Mouse (Mus musculus) heart, adult 11 months (tissue): ENCODE data around the gene Anxa6.
A peak's percentile ranks its signal among the peaks of the same experiment; 100 is the strongest.

Experiments used
- DNase-seq: peaks from one replicate; pipeline ENCODE4 v3.0.0; 2022

Gene Anxa6

DNA sequence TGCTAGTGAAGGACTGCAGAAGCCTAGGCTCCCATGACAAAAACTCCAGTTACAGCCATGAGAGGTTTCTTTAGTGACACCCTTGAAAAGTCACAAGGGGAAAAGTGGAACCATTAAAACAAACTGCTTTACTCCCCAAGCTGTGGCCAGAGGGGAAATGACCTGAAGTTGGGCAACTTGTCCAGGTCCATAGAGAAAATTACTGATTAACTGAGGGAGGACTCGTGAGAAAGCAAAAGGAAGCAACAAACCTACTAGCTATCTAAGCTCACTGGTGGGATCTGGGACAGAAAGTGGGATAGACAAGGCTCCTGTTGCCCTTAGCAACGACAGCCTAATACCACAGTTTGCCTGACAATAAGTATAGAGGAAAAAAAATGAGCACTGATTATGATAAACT, 4.7 kb downstream of the Anxa6 start:
- DNase-seq, result no peak

GRCm38 (mm10) chr11:55027204-55027855, 5.9 kb downstream of the Anxa6 start:
- no peak for DNase-seq

- peak; percentile 95 for DNase-seq
Measured at GRCm38 (mm10) chr11:55025896-55026295, 7.3 kb downstream of the Anxa6 start.

GRCm38 (mm10) chr11:55023583-55023982, 9.7 kb downstream of the Anxa6 start:
- DNase-seq, result no peak

DNA sequence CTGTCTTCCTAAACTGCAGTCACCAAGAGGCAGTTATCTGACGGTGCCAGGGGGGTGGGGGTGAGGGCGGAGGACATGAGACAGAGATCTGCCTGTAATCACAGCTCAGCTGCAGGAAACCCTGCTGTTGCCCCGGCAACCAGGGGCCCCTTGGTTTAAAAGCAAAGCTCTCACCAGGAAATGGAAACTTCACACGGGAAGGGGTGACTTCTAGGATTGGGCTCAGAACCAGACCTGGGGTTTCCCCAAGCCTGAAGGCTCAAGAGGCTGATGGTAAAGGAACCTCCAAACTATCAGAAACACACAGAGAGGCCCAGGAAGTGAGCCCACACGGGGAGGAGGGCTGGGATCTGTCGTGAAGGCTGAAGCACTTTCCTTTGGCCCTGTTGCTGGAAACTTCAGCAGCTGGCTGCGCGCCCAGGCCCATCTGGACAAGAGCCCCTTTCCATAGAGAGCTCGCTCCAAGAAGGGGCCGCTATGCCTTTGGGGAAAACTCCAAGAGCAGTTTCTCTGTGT, 10.1 kb downstream of the Anxa6 start:
- DNase-seq, result peak; percentile 99

- DNase-seq, result peak; percentile 93
Measured at GRCm38 (mm10) chr11:55022508-55022907, 10.7 kb downstream of the Anxa6 start.

- DNase-seq, result peak; percentile 94
Measured at GRCm38 (mm10) chr11:55021859-55022258, 11.4 kb downstream of the Anxa6 start.

GRCm38 (mm10) chr11:55021458-55021857, 11.8 kb downstream of the Anxa6 start:
- peak; percentile 93 for DNase-seq

GRCm38 (mm10) chr11:55019711-55020110, 13.5 kb downstream of the Anxa6 start:
- DNase-seq, result no peak

DNA sequence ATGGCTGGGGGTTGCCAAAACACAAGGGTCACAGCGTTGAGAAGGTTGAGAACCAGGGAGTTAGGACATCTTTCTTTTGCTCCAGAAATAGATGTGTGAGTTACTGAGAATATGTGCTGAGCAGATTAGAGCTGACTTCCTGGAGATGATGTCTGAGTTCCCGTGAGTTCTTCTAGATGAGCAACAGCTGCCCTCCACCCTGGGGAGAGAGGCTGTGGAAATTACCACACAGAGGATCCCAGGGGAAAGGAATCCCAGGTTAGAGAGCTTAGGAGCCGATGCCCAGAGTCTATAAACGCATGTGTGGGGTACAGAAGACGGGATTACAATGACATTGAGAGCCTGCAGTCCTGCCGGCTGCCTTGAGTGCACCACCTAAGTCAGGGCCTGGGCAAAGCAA, 15.2 kb downstream of the Anxa6 start:
- DNase-seq, result peak; percentile 93

GRCm38 (mm10) chr11:55017201-55017600, 16.0 kb downstream of the Anxa6 start:
- no peak for DNase-seq

DNA sequence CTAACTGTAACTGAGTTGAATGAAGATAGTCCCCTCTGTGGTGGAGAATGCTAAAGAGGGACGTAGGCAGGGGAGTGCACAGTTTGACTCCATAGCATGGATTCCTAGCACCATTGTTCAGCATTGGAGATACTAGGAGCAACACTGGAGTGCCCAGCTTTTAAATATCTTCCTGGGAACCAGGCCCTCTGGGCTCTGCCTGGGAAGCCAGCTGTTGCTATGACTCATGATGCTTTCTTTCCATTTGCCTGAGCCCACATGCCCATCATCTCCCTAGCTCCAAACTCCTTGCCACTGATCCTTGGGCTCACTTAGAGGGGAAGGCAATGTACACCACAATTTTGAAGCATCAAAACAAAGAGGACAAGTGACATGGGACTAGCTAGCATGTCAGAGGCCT, 16.5 kb downstream of the Anxa6 start:
- DNase-seq, result no peak

GRCm38 (mm10) chr11:55015831-55016241, 17.4 kb downstream of the Anxa6 start:
- DNase-seq, result peak; percentile 97

DNA sequence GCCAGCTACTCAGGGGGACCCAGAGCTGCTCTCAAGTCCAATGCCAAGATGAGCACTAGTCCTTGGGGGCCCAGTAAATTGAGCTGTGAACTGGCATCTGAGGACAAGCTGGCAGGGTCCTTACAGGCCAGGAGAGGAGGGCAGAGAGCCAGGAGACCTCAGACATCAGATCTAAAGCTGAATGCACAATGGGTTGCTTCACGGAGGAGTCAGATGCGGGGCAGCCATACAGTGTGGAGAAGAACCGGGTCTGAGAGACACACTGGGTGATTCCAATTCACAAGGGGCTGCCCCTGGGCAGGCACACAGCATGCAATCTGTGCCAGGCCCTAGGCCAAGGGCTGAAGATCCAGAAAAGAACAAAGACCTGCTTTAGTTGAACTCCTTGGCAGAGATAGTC, 18.0 kb downstream of the Anxa6 start:
- DNase-seq, result no peak

GRCm38 (mm10) chr11:55013802-55014201, 19.4 kb downstream of the Anxa6 start:
- DNase-seq, result no peak

DNA sequence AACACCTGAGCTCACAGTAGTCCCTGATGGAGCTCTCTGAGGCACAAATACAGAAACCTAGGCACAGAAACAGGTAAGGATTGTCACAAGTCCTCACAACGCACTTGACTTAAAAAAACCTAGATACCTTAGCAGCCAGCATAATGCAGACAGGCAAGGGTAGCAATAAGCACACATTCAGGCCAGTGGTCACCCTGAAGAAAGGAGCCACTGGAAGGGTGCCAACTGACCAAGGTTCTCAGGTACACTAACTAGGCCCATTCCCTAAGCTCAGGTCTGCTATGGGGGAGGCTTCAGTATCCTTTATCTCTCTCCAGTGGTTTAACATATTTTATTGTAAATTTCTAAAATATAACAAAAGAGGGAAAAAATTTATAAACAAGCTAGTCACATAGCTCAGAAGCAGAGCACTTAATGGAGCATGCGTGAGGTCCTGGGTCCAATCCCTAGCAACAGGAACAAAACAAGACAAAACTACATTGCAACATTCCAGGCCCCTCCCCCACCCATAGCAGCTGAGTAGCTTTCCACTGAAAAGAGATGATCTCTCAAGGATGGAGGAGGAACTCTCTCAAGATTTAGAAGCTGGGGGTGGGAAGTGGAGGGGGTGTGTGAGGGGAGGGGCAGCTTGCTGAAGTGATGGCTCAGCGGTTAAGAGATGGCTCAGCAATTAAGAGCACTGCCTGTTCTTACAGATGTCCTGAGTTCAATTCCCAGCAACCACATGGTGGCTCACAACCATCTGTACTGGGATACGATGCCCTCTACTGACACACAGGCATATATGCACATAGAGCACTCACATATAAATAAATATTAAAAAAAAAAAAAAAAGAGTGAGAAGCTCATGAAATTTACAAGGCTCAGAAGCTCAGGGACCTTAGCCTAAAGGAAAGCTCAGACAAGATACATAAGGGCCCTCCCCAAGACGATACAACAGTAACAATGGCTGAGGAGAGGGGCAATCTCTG, 20.4 kb downstream of the Anxa6 start:
- peak; percentile 96 for DNase-seq

DNA sequence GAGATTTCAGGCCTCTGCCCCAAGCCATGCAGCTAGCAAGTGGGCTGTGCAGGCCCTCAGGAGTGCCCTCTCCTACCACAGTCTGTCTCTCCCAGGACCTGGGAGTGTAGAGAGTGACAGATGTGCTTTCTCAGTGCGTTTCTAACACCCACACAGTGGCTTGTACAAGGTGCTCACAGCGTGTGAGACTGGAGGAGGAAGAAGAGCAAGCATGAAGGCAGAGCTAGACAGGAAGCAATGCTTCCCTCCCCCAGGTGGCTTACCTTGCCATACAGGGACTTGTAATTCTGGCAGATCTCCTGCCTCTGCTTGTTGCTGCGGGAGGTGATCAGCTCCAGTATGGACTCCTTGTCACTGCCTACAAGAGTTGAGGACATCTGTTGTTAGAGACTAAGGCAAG, 21.8 kb downstream of the Anxa6 start:
- DNase-seq, result no peak

DNA sequence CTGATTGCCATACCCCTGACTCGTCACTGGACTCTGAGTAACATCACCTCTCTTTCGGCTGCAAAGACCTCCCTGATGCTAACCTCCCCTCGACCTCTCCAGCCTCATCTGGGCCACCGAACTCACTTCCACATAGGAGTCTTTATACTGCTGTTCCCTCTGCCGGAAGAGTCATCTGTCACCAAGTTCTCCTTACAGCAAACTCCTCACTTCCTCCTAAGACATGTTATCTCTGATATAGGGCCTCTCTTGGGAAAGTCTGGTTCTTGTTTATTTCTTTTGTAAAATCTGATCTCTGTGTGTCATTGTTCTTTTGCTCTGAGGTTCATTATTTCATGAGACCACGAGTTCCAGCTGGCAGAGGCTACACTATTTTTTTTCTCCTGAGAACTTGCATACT, 25.0 kb downstream of the Anxa6 start:
- no peak for DNase-seq

DNA sequence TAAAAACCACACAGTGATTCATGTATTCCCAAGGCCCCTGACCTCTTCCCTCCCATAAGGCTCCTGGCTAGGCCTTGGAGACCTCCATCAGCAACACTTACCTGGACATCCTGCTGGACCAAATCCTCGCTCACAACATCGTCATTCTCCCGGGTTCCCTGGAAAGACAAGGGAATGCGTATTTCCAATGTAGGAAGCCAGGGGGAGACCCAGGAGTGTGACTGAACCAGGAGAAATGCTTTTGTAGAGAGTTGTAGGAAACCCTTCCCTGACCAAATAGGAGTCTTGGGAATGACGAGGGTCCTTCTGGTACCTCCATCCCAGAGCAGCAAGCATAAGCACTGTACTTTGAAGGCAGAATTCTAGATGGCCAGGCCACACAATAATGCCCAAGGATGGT, 27.6 kb downstream of the Anxa6 start:
- DNase-seq, result no peak

GRCm38 (mm10) chr11:55004970-55005502, 28.2 kb downstream of the Anxa6 start:
- no peak for DNase-seq

DNA sequence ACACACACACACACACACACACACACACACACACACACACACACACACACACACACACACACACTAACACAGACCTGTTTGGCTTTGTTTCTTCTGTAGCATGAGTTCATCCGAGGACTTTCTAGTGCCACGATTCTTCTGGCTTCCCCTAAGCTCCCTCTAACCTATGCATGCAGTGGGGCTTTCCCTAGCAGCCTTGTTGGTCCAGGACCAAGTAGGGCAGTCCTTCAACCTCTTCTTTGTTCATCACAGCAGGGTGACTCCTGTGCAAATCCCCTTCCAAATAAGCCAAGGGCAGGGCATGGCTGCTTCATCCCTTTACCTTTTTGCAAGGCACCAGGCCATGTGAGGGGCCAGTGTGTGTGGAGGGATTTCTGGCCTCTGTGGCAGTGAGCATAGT, 34.5 kb downstream of the Anxa6 start:
- DNase-seq, result no peak

DNA sequence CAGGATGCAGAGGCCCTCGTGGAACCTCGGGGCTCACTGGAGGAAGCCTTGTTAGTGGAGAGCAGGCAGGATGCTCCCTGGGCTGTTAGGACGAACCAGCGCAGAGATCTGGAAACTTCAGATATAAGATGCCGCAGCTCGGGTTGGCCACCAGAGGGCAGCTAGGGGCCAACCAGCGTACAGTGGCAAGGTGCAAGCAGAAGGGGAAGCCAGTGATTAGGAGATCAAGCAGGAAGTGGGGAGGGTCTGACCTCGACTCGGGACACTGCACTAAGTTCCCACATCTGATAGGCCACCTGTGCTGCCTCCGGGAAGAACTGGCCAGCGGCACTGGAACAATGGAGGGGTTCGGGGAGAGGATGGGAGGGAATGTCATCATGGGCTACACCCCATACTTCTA, 35.0 kb downstream of the Anxa6 start:
- peak; percentile 97 for DNase-seq

- DNase-seq, result peak; percentile 93
Measured at GRCm38 (mm10) chr11:54996176-54996575, 37.1 kb downstream of the Anxa6 start.

- DNase-seq, result no peak
Measured at GRCm38 (mm10) chr11:54989920-54990319, 43.3 kb downstream of the Anxa6 start.
